Mouse (Mus musculus) stomach, postnatal 0 days (tissue): ENCODE results near the gene Tnfrsf13c. TPM values are rescaled to one million over a fixed set of nuclear protein-coding genes. Genes with fewer than 3 reads are reported as not detected.

Experiments
- ATAC-seq: fragments of 200-750 bp; cut with Nextera tagmentation; 2 replicates; pipeline ENCODE4 v1.8.0; 2017; ENCODE audit not compliant: low FRiP score, low TSS enrichment
- DNase-seq: peaks from one replicate; pipeline ENCODE4 v3.0.0-alpha.2; 2016; ENCODE audit warnings: low spot score
- H3K27ac ChIP-seq: fragments of 300-500 bp; sonication (generic); replicated peaks from 2 replicates; pipeline ENCODE4 v1.5.1; 2014; ENCODE audit warnings: mild to moderate bottlenecking, control low read depth
- H3K27me3 ChIP-seq: fragments of 300-500 bp; sonication (generic); 2 replicates; pipeline ENCODE4 v1.6.1; 2014; ENCODE audit warnings: low read length; ENCODE audit not compliant: control insufficient read depth, insufficient read depth
- H3K36me3 ChIP-seq: fragments of 300-500 bp; sonication (generic); 2 replicates; pipeline ENCODE4 v1.6.1; 2014; ENCODE audit warnings: low read length, mixed read lengths; ENCODE audit not compliant: control insufficient read depth, insufficient read depth
- H3K4me1 ChIP-seq: fragments of 300-500 bp; sonication (generic); replicated peaks from 2 replicates; pipeline ENCODE4 v1.6.1; 2014; ENCODE audit warnings: antibody characterized with exemption; ENCODE audit not compliant: control insufficient read depth, insufficient read depth
- H3K4me2 ChIP-seq: fragments of 300-500 bp; sonication (generic); replicated peaks from 2 replicates; pipeline ENCODE4 v1.6.1; 2014; ENCODE audit warnings: low read depth, mild to moderate bottlenecking, control low read depth, moderate library complexity
- H3K4me3 ChIP-seq: fragments of 300-500 bp; sonication (generic); 2 replicates; pipeline ENCODE4 v1.5.1; 2014; ENCODE audit warnings: low read depth, low read length, control low read depth
- H3K9ac ChIP-seq: fragments of 300-500 bp; sonication (generic); 2 replicates; pipeline ENCODE4 v1.6.1; 2014; ENCODE audit warnings: mild to moderate bottlenecking, low read length, control low read depth, mixed read lengths
- H3K9me3 ChIP-seq: fragments of 300-500 bp; sonication (generic); 2 replicates; pipeline ENCODE4 v1.6.1; 2016; ENCODE audit warnings: low read length; ENCODE audit not compliant: control insufficient read depth
- CTCF ChIP-seq: IDR thresholded peaks from 2 replicates; pipeline ENCODE4 v1.5.1; 2016; ENCODE audit warnings: antibody characterized with exemption, low read depth, mild to moderate bottlenecking, moderate library complexity
- EP300 ChIP-seq: optimal IDR thresholded peaks from 2 replicates; pipeline ENCODE3; 2016; ENCODE audit warnings: antibody characterized with exemption
- WGBS: fragments of 180-500 bp; shearing (Covaris S2); extraction: QIAGEN DNeasy Blood & Tissue Kit; methylation state at CpG from one replicate; pipeline ENCODE4 v1.1.7; 2014; 5-methylcytosine and 5-hydroxymethylcytosine counted together
- polyA plus RNA-seq: library from polyadenylated mRNA; unstranded; fragments of >200 nt; fragmentation: Nextera tagmentation; extraction: Ambion mirVana; gene quantifications from 2 replicates; pipeline ENCODE4 v1.2.1, GENCODE M21; 2015

Tnfrsf13c gene
- polyA plus RNA-seq, 1 experiment from 2014 or later = not detected

DNA sequence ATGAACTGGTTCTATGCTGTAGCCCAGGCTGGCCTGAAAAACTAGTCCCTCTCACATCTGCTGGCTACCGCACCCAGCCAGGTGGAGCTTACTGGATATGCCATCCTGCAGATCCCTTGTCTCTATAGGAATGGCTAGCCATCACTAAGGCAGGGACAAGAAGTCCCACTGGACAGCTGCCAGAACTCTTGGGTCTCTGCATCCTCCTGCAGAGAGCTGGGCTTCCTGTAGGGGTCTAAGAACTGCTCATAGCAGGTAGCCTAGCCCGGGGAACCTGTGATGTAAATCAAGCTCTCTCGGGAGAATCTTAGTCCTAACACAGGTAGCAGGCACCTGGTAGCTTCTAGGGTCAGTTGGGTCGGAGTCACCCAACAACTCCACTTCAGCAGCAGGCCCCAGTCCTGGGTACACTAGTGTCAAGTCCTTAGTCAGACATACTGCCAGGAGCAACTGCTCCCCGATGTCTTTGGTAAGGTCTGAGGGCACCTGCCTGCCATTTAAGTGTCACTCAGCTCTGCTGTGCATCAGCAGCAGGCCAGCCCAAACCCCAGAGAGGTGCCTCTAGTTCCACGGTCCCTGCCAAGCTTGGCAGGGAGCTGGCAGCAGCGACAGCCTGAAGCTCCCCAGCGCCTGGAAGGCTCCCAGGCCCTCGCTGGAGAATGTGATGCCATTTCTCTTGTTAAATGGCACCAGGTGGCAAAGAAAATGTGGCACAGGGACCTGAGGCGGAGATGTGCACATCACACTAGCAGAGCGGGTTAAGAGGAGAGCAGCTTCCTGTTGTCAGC lies 7.6 kb upstream of the Tnfrsf13c start:
- DNase-seq = no peak
- Histone ChIP-seq H3K9ac (no peak overlapping the region), H3K4me3 (no peak overlapping the region), H3K4me2 (no peak overlapping the region), H3K4me1 (no peaks in the 10 kb centered on the region), H3K27me3 (no peaks in the 10 kb centered on the region), H3K36me3 (no peaks in the 10 kb centered on the region), H3K27ac (no peak overlapping the region), H3K9me3 (no peaks in the 10 kb centered on the region)
- 62% methylated on average over 11 of the region's 11 CpGs for WGBS
- TF ChIP-seq CTCF (no peak), EP300 (no peak)
- ATAC-seq = no peak

DNA sequence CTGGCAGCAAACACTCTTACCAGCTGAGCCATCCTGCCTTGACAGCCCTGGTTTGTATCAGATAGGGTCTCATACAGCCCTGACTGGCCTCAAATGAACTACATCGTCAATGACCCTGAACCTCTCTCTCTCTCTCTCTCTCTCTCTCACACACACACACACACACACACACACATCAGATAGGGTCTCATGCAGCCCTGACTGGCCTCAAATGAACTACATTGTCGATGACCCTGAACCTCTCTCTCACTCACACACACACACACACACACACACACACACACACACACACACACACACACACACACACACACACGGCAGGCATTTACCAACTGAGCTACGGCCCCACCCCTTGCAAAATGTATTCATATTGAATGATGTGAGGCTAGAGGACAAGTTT lies 6.9 kb upstream of the Tnfrsf13c start:
- no peak overlapping the region for H3K27ac ChIP-seq
- no peaks in the 10 kb centered on the region for H3K4me1 ChIP-seq
- WGBS = 65% methylated on average over 4 of the region's 4 CpGs
- H3K27me3 ChIP-seq = no peaks in the 10 kb centered on the region
- H3K4me3 ChIP-seq = no peak overlapping the region
- DNase-seq (no peak), ATAC-seq (0 out of 2 replicates have a peak, but pooled peaks have one; percentile 22)
- H3K36me3 ChIP-seq = no peaks in the 10 kb centered on the region
- no peak overlapping the region for H3K9ac ChIP-seq
- no peaks in the 10 kb centered on the region for H3K9me3 ChIP-seq
- TF ChIP-seq EP300 = no peak
- TF ChIP-seq CTCF = no peak
- H3K4me2 ChIP-seq = no peak overlapping the region

DNA sequence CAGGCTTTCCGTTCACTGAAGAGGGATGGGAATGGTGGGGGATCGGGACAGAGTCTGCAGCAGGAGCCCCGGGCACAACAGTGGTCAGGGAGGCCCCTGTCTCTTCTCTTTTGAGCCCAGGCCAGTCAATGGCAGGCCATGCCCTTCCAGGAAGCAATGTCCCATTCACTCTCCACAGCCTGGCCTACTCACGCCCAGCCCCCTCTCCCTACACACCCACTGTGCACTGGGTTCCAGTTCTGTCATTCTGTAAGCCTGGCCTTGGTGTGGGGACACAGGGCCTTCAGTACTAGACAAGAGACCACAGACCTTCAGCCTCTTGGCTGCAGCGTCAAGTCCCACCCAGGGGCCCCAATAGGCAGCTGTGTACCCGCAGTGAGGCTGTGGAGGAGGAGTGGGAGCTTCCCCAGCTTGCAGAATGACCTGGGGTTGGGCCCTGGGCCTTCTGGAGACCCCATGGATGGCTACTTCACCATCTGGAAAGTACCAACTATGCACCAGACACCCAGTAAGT lies 6.0 kb upstream of the Tnfrsf13c start:
- H3K27me3 ChIP-seq = no peaks in the 10 kb centered on the region
- WGBS = 72% methylated on average over 6 of the region's 6 CpGs
- no peaks in the 10 kb centered on the region for H3K4me1 ChIP-seq
- H3K9me3 ChIP-seq = no peaks in the 10 kb centered on the region
- no peak overlapping the region for H3K27ac ChIP-seq
- TF ChIP-seq EP300 = no peak
- TF ChIP-seq CTCF = no peak
- no peak for ATAC-seq
- H3K4me2 ChIP-seq = no peak overlapping the region
- H3K4me3 ChIP-seq = no peak overlapping the region
- no peak overlapping the region for H3K9ac ChIP-seq
- no peak for DNase-seq
- H3K36me3 ChIP-seq = no peaks in the 10 kb centered on the region

DNA sequence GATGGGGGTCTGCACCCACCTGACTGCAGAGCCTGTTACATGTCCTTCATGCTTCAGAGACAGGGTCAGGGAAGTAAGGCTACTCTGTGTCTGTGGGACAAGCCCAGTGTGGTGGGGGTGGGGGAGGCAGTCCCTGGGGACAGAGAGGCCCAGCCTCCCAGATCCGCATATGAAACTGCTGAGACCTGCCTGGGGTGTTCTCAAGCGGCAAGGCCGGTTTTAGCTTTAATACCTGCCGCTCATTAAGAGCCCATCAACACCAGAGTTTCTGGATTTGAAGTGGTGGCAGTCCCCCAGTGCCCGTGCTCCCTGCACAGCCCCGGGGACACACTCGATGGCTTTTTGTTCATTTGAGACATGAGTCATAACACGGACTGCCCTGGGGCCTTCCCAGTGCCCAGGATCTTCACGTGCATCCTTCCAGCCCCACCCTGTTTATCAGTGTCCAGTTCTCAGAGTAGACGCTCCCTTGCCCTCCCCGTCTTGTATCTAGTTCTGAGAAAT lies 5.4 kb upstream of the Tnfrsf13c start:
- 35% methylated on average over 11 of the region's 11 CpGs for WGBS
- Histone ChIP-seq H3K27me3 (no peaks in the 10 kb centered on the region), H3K27ac (no peak overlapping the region), H3K9me3 (no peaks in the 10 kb centered on the region), H3K36me3 (no peaks in the 10 kb centered on the region), H3K4me1 (no peaks in the 10 kb centered on the region), H3K4me2 (no peak overlapping the region), H3K4me3 (no peak overlapping the region), H3K9ac (no peak overlapping the region)
- TF ChIP-seq CTCF (no peak), EP300 (no peak)
- DNase-seq = no peak
- no peak for ATAC-seq

DNA sequence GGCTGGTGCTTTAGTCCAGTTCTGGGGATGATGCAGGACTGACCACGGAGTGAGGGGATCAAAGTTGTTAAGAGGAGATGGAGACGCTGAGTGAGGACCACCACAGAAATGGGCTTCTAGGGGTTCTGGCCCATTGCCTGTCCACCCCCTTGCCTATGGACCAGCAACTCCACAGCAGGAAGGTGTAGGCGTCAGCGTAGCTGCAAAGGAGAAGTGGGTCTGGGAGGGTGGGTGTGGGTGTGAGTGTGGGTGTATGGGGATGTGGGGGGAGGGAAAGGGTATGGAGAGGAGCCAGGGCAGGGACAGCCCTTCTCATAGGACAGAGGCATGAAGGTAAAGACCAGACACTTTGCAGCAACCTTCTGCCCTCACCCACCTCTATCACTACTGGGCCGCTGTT lies 1.6 kb upstream of the Tnfrsf13c start:
- Histone ChIP-seq H3K27me3 (no peaks in the 10 kb centered on the region), H3K9me3 (no peaks in the 10 kb centered on the region), H3K27ac (no peak overlapping the region), H3K9ac (no peak overlapping the region), H3K4me3 (no peak overlapping the region), H3K36me3 (no peaks in the 10 kb centered on the region), H3K4me2 (no peak overlapping the region), H3K4me1 (no peaks in the 10 kb centered on the region)
- TF ChIP-seq CTCF = no peak
- no peak for TF ChIP-seq EP300
- ATAC-seq (no peak), DNase-seq (no peak)
- WGBS = 87% methylated on average over 5 of the region's 5 CpGs

DNA sequence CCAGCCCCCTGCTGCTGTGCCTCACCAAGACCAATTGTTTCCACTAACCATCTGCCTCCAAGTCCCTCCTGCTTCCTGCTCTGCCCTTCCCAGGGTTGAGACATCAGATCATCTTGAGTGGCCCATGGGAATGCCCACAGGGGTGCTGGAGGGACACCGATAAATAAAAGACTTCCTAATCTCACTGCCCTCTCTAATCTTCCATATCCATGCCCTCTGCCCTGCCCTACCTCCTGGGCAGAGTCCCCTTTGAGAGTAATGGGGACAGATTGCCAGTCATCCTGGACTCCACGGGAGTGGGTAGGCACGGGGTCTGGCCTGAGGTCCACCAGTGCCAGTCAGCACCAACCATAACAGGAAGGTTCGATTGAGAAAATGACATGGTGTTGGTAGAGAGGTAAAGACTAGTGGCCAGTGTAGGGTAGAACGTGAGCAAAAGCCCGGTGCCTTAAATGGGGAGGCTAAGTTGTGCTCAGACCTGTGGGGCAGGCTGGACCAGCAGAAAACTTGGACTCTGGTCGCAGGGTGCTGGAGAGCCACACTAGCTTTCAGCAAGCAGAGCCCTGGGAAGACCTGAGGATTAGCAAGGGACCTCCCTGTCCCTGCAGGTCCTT lies 540 bp upstream of the Tnfrsf13c start:
- Histone ChIP-seq H3K4me3 (peak overlapping the region; percentile 33; the same call in 1 of the 2 replicates), H3K36me3 (no peaks in the 10 kb centered on the region)

More for the DNA sequence above, 540 bp upstream of the Tnfrsf13c start:
- no peaks in the 10 kb centered on the region for H3K9me3 ChIP-seq
- no peaks in the 10 kb centered on the region for H3K4me1 ChIP-seq
- no peak overlapping the region for H3K9ac ChIP-seq
- no peaks in the 10 kb centered on the region for H3K27me3 ChIP-seq
- no peak for ATAC-seq
- no peak for DNase-seq
- 41% methylated on average over 7 of the region's 7 CpGs for WGBS
- peak overlapping the region; percentile 63 for H3K4me2 ChIP-seq
- TF ChIP-seq EP300 (no peak), CTCF (no peak)
- no peak overlapping the region for H3K27ac ChIP-seq
